7 mouse cellular contexts compared by ENCODE assay signal in the genomic region with DNA sequence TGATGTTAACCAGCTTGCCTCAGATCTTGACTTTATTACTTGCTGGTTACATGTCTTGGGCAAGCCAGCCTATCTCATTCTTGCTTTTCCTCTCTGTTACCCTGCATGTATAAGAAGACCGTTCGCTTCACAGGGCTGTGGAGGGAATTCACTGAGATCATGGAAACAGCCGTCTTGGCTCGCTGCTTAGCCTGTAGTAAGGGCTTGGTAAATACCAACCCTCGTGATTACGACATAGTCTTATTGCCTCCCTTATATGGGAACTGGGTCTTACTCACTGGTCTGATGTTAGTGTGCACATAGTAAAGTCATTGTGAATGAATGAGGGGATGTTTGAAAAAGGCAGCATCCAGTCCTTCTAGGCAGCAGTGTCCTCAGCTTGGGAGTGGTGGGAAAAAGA. TPM values are rescaled to one million over a fixed set of nuclear protein-coding genes. Genes with fewer than 3 reads are reported as not detected.
DNase-seq lines count a peak whose midpoint lies in the region; ATAC-seq and TF ChIP-seq lines count a peak whose summit lies in the region.

No protein-coding gene starts in this region.

- no peak overlapping the region for H3K9ac ChIP-seq in stomach, embryonic 15.5 days
- no peak overlapping the region for H3K9ac ChIP-seq in liver, embryonic 11.5 days (ENCODE audit: low read depth, low read length)

- no peak overlapping the region for H3K4me3 ChIP-seq in layer of hippocampus, adult 2 months
- no peak overlapping the region for H3K4me3 ChIP-seq in stomach, embryonic 15.5 days (replicated peaks)
- H3K4me3 ChIP-seq in liver, embryonic 11.5 days (ENCODE audit: low read depth, low read length) = no peak overlapping the region

- H3K4me1 ChIP-seq in stomach, embryonic 15.5 days = no peaks in the 10 kb centered on the region
- H3K4me1 ChIP-seq in liver, embryonic 11.5 days (replicated peaks; ENCODE audit: control insufficient read depth, insufficient read depth, low read length) = no peaks in the 10 kb centered on the region

- no peak for DNase-seq in layer of hippocampus, adult 2 months (ENCODE audit: low spot score in 2 of 2)
- DNase-seq in layer of hippocampus, adult 9-11 months = no peak
- peak; percentile 76 for DNase-seq in adrenal gland, postnatal 36 days
- DNase-seq in kidney, postnatal 36 days = peak; percentile 53 to 66
- DNase-seq in liver, embryonic 11.5 days (ENCODE audit: low spot score) = no peak
- no peak for DNase-seq in yolk sac, embryonic 10.5 days (ENCODE audit: low spot score)

- 52% methylated on average over 6 of the region's 6 CpGs for WGBS in stomach, embryonic 15.5 days
- WGBS in liver, embryonic 11.5 days = 67% methylated on average over 6 of the region's 6 CpGs

- 0 out of 2 replicates have a peak, but pooled peaks cover 2% of the 10 kb centered on the region for H3K36me3 ChIP-seq in stomach, embryonic 15.5 days
- H3K36me3 ChIP-seq in liver, embryonic 11.5 days (ENCODE audit: control insufficient read depth, insufficient read depth, low read length) = no peaks in the 10 kb centered on the region

- no peaks in the 10 kb centered on the region for H3K27me3 ChIP-seq in stomach, embryonic 15.5 days (replicated peaks)
- H3K27me3 ChIP-seq in liver, embryonic 11.5 days (replicated peaks; ENCODE audit: control insufficient read depth, insufficient read depth, low read length) = no peaks in the 10 kb centered on the region

- 0 out of 2 replicates have a peak, but pooled peaks have one; percentile 35 for ATAC-seq in stomach, embryonic 15.5 days (ENCODE audit: insufficient read depth, low FRiP score, low read depth)
- ATAC-seq in liver, embryonic 11.5 days (replicated peaks; ENCODE audit: low FRiP score) = no peak

- H3K27ac ChIP-seq in layer of hippocampus, adult 2 months = 0 out of 2 replicates have a peak overlapping the region, but pooled peaks have one; percentile 18
- no peak overlapping the region for H3K27ac ChIP-seq in stomach, embryonic 15.5 days
- H3K27ac ChIP-seq in liver, embryonic 11.5 days (ENCODE audit: low read depth, low read length) = no peak overlapping the region

- no peak for TF ChIP-seq CTCF in layer of hippocampus, adult 2 months (conservative IDR thresholded peaks at IDR 0.05)

- H3K9me3 ChIP-seq in stomach, embryonic 15.5 days = no peaks in the 10 kb centered on the region
- no peaks in the 10 kb centered on the region for H3K9me3 ChIP-seq in liver, embryonic 11.5 days (ENCODE audit: control insufficient read depth, low read length)

- H3K4me2 ChIP-seq in stomach, embryonic 15.5 days = no peak overlapping the region
- no peak overlapping the region for H3K4me2 ChIP-seq in liver, embryonic 11.5 days

RNA-seq across cellular contexts. Expression of a gene that starts 10.4 kb away (rescaled TPM):
- total RNA-seq in layer of hippocampus, adult 2 months (2021) = 10 to 100 TPM; 61.8 to 62.0 TPM
- total RNA-seq in adrenal gland, postnatal 36 days (2021) = 100 to 1,000 TPM; 434 to 635 TPM
- 63.5 and 66.0 TPM in 2 replicates for polyA plus RNA-seq in stomach, embryonic 15.5 days (2015; fragmentation: Nextera tagmentation; extraction: Ambion mirVana)
- 32.3 and 33.2 TPM in 2 replicates for polyA plus RNA-seq in liver, embryonic 11.5 days (2014; fragmentation: Nextera tagmentation; extraction: Ambion mirVana)

Comparison
In these comparisons a context has a peak if more than half of its experiments do, and no peak if none do; other contexts are left out.
1. DNase-seq: peak in adrenal gland, postnatal 36 days (2 of 2) and kidney, postnatal 36 days (2 of 2); none in layer of hippocampus, adult 2 months (0 of 2), layer of hippocampus, adult 9-11 months (single experiment), liver, embryonic 11.5 days (single experiment) and yolk sac, embryonic 10.5 days (single experiment).
2. RNA of a gene that starts 10.4 kb away (total RNA-seq): 434 to 635 TPM in adrenal gland, postnatal 36 days; 61.8 to 62.0 TPM in layer of hippocampus, adult 2 months; every median in the first group is over 4 times any median in the second.